Mouse (Mus musculus): ENCODE measurements at regions not wholly inside any gene's neighbourhood (a gene's known extent, or its start where the extent isn't known, plus 50 kb on each side); places are given as distances from the start of the nearest gene placed in this dataset.

- DNase-seq (ENCODE audit: extremely low read depth, low read depth, low spot score) = peak; percentile 98
These were observed 49.8 kb upstream of the Abcd3 start for GRCm38 (mm10) chr3:121864734-121865445.

Measured in fat pad, adult 2 months (tissue).